Mouse (Mus musculus) liver, embryonic 14.5 days (tissue): Measurements from ENCODE around the gene Rapgef3.

Experiments used
- CTCF ChIP-seq: IDR thresholded peaks from 2 replicates; pipeline ENCODE4 v1.5.1; 2016; ENCODE audit warnings: antibody characterized with exemption, low read depth, control low read depth
- EP300 ChIP-seq: IDR thresholded peaks from 2 replicates; pipeline ENCODE4 v1.6.1; 2016; ENCODE audit warnings: antibody characterized with exemption, low read depth

- no peak for TF ChIP-seq CTCF
- TF ChIP-seq EP300, result no peak
Measured at GRCm38 (mm10) chr15:97798134-97798533, 30.4 kb upstream of the Rapgef3 start.
